Mouse (Mus musculus) frontal cortex, adult 2 months (tissue): Measurements from ENCODE around the gene Fads1. TPM values are rescaled to one million over a fixed set of nuclear protein-coding genes. Genes with fewer than 3 reads are reported as not detected.

Experiments used
- DNase-seq, 2 experiments: peaks; one replicate each; pipeline ENCODE4 v3.0.0; 2022; ENCODE audit warnings: low spot score in 1 of 2; ENCODE audit errors: extremely low spot score in 1 of 2
- polyA plus RNA-seq: library from polyadenylated mRNA; depleted of rRNA; stranded (reverse); fragments of >200 nt; gene quantifications from 2 replicates; pipeline ENCODE4 v1.2.3, GENCODE M21; 2012

Gene Fads1
- polyA plus RNA-seq, 1 experiment = 200 TPM

DNA sequence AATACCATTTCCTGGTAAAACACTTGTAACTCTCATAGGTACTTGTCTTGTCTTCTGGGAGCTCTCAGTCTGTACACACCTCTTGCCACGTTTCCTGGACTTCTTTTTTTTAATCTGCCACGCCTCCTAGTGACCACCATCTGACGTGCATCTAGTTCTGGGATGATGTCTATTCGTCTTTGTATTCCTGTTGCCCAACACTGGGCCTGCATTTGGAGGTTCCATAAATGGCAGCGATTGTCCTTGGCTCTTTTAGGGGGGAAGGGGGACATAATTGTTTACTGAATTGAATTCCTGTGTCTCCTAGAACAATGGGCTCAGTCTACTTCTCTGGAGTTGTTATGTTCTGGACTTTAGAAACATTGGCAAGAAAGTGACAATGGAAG lies 21.9 kb downstream of the Fads1 start:
- DNase-seq = peak; percentile 33 to 58

DNA sequence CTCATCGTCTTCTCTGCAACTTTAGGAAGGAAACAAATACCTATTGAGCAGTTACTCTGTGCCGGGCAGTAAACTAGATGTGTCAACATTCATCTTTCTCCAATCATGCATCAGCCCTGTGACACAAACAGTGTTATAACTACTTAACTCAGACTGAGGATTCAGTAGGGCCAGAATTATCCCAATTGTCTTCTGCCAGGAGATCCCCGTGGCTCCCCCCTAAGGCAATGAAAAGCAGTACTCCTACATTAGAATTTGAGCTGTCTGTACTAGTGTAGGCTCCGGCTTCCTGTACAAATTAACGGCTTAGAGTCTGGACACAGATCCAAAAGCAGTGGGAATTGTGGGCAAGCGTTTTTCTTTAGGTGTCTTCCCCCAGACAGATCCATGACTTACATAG lies 22.4 kb downstream of the Fads1 start:
- DNase-seq = no peak

DNA sequence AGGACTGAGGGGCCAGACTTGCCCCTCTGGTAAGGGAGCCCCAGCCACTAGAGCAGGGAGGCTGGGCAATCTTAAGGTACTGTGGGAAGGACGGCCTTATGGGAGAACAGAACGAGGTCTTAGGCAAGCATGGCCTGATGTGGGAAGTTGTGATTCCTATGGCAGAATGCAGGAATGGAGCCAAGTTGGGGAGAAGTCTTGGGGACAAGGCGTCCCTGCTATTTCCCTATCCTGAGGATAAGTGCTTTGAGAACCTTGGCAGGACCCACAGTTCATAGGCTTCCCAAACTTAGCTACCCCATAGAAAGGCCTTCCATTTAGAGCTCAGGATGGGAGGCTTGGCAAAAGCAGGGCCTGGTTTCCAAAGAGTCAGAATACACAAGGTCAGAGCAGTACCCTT lies 26.2 kb downstream of the Fads1 start:
- no peak for DNase-seq

DNA sequence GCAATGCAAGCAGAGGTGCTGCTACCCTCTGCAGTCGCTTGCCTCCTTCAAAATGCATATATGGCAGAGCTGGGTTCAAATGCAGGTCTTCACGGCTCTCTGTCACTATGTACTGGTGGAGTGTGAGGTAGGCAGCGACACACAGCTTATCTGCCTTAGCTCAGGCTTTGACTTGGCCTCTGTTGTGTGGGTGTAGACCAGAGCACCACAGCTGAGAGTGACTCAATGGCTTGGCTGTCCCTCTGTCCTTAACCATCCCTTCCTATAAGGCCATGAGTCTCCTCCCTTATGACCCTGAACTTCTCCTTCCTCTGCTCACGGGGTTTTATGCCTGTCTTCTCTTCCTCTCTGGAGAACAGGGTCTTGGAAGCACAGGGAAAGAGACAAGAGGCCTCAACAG lies 28.2 kb downstream of the Fads1 start:
- no peak for DNase-seq

DNA sequence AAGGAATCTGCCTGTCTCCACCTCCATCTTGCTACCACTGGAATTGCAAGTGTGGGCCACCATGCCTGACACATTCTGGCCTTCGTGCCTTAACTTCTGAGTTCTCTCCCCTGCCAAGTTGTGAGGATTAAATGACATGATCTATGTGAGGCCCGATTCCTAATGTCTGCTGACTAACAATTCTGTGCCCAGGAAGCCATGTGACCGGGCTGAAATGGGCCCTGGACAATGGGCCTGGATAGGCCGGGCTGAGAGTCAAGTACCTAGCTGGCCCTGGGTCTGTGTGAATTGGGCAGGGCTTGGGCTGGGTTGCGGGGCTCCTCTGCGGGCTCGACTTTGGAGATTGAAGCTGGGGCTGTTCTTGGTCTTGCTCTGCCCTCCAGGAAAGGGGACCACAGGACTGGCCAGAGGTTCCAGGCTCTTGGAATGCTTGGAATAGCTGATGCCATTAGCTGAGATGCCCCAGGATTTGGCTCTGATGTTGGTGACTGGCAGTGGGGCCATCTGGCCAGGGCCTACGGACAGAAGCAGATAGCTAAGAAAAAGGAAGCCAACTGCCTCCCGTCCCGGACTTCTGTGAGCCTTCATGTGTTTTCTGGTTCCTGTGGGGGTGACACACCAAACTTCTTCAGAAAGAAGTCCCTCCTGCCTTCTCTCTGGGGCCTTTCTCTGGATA lies 31.2 kb downstream of the Fads1 start:
- no peak for DNase-seq

DNA sequence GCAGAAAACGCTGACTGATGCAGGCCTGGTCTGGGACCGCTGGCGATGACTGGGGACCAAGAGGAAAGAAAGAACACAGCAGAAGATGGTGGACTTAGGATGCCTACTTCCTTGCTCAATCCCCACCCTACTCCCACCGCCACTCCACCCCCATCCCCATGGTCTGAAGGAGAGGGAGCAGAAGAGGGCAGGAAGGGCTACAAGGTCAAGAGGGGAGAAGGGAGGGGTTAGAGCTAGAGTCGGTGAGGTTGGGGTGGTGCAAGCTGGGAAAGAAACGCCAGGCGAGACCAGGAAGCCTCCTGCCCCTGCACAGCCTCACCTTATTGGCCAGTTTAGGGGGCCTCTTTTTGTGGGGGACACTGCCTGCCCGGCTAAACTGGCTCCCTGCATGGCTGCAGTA lies 33.4 kb downstream of the Fads1 start:
- no peak for DNase-seq

DNA sequence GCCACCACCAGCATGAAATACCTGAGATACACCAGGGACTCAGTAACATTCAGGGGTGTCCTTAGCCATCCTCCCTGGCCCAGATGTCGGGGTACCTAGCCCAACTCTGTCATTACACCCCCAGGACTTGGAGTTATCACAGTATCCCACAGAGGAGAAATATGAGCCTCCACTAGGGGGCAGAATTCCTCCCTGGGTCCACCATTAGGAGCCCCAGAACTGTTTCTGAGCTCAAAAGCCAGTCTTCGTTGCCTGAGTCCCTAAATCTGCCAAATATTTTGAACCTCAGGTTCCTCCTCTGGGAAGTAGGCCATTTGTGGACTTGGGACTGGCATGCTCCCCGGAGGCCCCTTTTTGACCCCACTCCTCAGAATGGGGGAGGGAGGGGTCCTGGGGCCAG lies 36.4 kb downstream of the Fads1 start:
- DNase-seq = peak in 1 of 2 experiments; percentile 82

DNA sequence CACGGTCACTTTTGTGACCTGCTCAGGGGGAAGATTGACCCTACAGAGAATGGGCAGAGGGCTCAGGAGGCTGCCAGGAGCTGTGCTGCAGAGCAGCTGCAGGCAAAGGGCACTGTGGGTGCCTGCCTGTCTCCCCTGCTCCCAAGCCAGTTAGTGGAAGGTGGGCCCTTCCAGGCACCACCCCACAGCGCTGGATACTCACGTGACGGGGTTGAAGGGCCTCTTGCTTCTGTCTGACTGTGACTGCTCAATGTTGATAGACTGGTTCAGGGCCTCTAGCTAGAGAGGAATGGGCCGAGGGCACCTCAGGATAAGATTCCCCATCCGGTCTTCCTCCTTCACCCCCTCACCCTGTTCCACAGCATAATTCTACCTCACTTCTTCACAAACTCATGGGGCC lies 36.9 kb downstream of the Fads1 start:
- no peak for DNase-seq

DNA sequence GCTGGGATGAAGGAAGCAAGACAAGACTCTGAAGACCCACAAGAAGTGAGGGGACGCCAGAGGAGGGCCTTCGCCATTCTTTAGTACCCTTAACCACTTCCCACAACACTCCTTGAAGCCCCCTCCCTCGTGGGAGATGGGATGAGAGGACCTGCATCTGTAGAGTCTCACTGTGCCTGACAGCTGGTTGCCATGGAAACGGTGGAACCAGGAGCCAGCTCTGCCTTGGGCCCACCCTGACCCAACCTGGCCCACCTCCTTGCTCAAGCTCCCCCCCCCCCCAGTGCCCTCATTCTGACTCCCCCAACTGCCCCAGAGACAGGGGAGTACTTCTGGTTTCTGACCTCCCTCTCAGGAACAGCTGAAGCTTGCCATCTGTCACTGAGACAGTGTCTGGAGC lies 38.9 kb downstream of the Fads1 start:
- no peak for DNase-seq

DNA sequence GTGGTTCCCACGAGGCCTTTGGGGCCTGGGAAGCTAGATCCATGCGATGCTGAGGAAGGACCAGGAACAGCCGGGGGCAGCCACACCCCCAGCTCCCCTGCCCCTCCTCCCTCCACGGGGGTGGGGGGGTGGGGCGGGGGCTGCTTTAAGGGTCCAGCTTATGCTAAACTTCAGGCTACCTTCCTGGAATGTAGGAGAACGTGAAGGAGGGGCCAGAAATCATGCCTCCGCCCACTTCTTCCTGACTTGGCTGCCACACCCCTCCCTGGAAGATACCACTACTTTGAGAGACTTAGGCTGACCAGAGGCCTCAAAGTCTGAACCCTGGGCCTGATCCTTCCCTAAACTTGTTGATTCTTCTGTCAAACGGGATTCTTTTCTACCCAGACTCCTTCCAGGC lies 40.0 kb downstream of the Fads1 start:
- no peak for DNase-seq

DNA sequence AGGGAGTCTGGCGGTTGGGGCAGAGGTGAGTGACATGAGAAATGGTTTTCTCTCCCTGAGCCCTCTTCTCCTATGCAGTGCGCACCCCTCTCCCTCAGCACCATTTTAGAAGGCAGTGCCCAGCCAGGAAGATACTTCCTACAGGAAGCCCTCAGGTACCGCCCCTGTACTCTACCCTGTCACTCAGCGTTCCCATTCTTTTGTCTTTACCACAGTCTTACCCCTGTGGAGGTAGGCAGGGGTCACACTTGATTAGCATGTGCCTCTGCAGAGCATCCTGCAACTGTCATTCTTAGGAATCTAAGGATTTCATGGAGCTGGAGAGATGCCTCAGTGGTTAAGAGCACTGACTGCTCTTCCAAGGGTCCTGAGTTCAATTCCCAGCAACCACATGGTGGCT lies 40.9 kb downstream of the Fads1 start:
- DNase-seq = no peak

DNA sequence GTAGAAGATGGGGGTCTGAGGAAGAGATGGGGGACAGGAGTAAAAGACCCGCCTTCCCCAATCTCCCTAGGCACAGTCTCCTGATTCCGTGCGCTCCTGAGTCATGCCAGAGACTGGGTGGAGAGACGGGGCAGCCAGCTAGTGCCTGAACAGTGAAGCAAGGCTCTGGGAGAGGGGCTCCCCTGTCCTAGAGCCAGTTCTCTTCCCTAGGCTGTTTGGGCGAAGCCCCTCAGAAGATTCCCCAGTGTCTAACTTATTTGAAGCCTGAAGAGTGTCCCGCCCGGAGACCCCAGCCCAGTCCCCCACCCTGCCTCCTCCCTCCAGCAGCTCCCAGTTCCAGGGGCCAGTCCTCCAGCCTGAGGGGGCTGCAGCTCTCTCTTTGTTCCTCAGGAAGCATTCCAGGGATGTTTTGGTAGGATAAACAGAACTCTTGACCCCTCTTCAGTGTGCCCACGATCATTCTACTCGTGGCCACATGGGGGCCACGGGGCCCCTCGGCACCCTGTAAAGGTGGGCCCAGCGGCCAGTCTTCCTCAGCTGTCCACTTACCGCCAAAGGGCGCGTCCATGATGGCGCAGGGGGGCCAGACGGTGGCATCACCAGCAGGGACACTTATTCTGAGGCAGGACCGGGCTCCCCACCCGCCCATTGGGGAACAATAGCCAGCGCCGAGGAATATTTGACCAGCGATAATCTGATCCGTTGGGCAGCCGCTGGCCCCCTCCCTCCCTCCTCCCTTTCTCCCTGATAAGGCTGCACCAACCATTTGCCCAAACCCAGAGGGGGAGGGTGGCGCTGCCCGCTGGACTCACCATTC lies 42.2 kb downstream of the Fads1 start:
- no peak for DNase-seq

DNA sequence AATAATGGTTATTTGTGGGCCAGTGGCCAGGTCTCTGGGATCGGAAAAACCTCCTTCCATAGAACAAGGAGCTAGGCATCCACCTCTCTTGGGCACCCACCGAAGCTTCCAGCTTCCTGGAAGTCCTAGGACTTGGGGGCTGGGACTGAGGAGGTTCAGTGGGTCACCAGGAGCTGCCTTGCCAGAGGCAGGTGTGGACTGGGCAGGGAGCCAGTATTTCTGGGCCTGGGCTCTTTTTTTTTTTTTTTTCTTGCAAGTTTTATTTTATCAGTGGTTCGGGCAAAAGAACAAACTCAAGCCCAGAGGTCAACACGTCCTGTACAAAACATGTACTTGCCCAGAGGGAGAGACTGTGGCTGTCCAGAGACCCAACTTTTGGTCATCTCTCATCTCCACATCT lies 43.1 kb downstream of the Fads1 start:
- no peak for DNase-seq

DNA sequence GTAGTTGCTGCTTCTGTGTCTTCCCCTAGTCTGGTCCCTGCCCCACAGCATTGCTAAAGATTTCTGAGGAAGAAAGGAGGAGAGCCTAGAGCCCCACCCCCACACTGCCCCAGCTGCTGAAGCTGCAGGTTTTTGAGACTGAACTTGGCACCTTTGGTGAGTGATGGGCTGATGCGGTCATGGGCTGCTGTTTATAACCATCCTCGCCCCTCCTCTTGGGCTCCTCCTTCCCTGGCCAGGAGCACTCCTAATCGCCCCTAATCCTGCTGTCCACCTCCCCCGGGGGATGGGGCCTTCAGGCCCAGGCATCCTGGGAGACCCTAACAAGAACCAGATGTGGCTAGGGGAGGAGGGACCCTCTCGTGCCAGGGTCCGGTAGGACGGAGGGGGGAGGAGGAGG lies 48.3 kb downstream of the Fads1 start:
- DNase-seq = no peak

DNA sequence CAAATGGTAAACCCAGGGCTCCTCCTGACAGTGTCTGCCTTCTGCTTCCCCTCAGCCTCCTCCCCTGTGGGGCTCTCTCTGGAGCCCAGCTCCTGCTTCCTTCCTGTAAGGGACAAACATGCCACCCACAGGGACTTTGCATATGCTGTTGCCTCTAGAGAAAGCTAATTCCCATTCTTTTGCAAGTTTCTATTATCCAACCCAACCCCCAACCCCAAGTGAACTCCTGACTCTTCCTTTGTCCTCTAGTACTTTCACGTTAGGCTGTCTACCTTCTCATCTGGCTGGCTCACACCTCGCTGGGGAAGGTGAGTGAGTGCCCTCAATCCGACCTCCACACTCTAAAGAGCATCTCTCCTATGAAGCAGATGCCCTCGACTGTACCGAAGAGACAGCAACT lies 49.2 kb downstream of the Fads1 start:
- DNase-seq = no peak

DNA sequence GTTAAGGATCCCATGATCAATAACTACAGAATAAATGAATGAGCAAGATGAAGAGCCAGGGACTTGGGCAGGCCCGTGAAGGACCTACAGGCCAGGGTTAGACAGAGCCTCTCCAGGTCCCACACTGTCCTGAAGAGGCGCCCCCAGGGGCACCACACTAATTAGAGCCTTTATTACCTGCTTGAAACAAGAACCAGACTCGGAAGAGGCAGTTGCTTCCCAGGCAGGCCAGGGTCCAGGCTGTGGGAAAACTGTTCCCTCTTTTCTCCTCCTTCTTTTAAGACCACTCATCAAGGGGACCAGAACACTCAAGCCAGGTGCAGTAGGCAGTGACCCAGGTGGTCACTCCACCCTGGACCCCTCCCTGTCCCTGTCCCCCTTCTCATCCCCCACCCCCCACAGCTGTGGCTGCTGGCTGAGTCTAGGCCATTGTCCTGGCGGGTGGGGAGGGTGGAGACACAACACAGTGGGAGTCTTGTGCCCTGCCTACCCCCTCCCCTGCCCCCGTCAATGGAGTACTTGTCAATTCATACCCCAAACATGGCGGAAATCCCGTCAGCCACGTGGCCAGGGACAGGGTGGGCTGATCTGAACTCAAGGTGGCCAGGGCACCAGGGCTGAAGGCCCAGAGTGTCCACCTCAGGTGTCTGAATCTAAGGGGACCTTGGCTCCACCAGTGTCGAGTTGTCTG lies 49.8 kb downstream of the Fads1 start:
- peak in 1 of 2 experiments; percentile 35 for DNase-seq

DNA sequence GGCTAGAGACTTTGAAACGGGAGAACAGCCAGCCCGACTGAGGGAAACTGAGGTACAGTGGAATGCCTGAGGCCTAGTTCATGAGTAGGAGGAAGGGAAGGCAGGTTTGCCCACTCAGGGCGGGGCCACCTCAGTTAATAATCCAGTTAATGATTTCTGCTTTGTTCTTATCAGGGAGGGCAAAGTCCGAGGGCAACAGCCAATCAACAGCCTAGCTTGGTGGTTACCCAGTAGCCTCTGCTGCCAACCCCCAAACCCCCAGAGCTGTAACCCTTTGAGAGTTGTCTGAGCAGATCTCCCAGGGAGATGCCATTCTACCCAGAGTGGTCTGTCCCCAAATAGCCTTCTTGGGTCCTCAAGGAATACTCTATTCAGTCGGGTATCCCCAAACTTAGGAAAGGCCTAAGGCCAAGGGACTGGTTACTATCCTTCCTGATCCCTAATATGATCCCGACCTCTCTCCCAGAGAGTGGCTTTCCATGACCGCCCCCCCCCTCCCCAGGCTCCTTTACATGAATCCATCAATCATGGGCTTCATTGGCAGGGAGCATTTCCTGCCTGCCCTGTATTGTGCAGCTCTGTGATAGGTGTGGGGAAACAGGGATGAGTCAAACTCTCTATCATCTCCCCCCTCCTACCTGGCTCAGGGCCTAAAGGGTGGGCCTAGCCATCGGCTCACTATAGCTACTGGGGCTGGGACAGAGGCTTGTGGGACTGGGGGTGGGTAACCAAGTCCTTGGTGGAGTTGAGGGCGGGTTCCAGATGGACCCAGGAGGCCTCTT lies 53.3 kb downstream of the Fads1 start:
- no peak for DNase-seq

DNA sequence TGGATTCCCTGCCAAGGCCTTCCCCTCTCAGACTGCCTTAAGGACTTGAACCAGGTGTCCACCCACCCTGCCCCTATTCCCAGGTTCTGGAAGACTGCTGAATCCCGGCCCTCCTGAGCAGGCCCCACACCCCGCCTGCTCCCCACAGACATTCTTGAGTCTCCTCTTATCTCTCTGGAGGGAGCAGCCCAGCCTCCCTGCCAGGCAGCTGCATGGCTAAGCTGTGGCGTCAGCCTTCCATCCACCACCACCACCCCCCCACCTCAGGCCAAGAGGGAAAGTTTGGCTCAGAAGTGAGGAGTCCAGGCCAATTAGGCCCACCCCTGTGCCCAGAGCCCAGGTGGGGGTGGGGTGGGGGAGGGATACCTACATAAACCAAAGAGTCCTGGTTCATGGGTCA lies 55.8 kb downstream of the Fads1 start:
- DNase-seq = no peak

DNA sequence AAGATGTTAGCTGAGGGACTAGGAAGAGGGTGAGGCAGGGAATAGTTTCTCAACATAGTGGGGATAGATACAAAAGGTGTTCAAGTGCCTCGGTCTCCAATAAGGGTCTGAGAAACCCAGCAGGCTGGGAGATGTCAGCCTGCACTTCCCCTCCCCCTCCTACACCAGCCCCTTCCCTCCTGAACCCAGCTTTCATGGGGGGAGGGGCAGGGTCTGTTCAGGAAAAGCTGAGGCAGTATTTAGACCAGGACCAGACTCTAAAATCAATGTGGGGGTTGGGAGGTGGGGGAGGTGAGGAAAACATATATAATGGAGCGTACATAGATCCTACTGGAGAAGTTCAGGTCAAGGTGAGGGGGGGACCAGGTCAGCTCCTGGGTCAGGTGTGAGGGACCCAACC lies 56.7 kb downstream of the Fads1 start:
- no peak for DNase-seq

DNA sequence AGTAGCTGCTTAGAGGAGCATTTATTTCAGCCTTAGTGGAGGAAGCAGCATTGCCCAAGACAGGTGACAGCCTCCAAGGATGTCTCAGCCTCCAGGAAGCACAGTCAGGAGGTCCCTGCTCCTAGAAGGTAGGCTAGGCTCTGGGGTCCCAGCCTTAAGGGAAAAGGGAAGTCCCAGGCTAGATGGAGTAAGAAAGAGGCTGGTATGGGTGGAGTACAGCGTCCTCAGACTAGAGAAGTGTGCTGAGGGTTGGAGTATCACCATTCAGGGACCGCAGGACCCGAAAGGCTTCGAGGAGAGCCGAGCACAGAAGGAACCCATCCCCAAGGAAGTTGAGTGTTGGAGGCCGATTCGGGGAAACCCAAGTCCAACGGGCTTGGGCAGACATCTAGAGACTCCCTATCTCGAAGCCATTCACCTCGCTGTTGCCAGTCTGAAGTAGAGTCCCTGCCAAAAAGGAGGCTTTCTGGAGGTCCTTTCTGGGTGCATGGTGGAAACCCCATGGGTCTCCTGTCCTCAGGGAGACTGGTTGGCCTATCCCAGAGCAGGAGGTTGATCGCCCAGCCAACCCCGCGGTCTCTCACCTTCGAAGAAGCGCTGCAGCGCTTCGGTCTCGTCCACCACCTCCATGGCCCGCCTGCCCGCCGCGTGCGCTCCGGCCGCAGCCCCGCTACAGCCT lies 57.4 kb downstream of the Fads1 start:
- DNase-seq = no peak
